Mouse (Mus musculus): ENCODE results near the gene Ehf.

GRCm38 (mm10) chr2:103310663-103311062 is 7.6 kb upstream of the Ehf start:
- no peak for TF ChIP-seq POLR2A (IDR thresholded peaks at IDR 0.05; ENCODE audit: insufficient read depth, low read depth, low read length)
- TF ChIP-seq EP300 (IDR thresholded peaks at IDR 0.05; ENCODE audit: insufficient read depth, low read depth, low read length), result no peak
- TF ChIP-seq CTCF (IDR thresholded peaks at IDR 0.05), result no peak
